Mouse (Mus musculus): ENCODE data around the gene Ube2j1. TPM values are rescaled to one million over a fixed set of nuclear protein-coding genes. Genes with fewer than 3 reads are reported as not detected.

Gene Ube2j1
- polyA plus RNA-seq, 1 experiment, result 19.1 TPM

DNA sequence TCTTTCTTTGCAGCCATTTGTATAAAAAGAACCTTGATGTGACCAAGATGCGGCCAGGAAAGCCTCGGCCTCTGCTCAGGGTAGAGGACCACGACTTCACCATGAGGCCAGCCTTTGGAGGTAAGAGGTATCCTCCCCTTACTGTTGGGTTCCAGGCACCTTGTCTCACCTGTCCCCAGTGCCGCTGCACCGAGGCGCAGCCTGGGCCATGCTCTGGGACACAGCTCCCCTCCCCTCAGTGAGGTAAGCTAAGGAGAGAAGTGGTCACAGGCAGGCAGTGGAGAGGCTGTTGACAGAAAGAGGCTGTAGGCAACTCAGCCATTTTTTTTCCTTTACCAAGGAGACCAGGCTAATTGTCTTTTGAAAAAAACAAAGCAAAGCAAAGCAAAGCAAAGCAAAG is 40.1 kb downstream of the Ube2j1 start:
- Histone ChIP-seq H3K4me1 (ENCODE audit: control insufficient read depth, insufficient read depth, low read length) (no peaks in the 10 kb centered on the region), H3K4me3 (ENCODE audit: insufficient read depth, low read depth, low read length) (no peak overlapping the region), H3K27ac (ENCODE audit: insufficient read depth, low read depth, low read length) (no peak overlapping the region), H3K27me3 (replicated peaks; ENCODE audit: control insufficient read depth, insufficient read depth, low read length) (no peaks in the 10 kb centered on the region), H3K36me3 (ENCODE audit: control insufficient read depth, insufficient read depth, low read length) (no peaks in the 10 kb centered on the region)
- DNase-seq, result no peak
- 92% methylated on average over 6 of the region's 6 CpGs for WGBS
- TF ChIP-seq CTCF (conservative IDR thresholded peaks at IDR 0.05; ENCODE audit: insufficient read depth, insufficient read length, low read depth, low read length) (no peak), POLR2A (IDR thresholded peaks at IDR 0.05; ENCODE audit: low read depth, low read length) (no peak)

DNA sequence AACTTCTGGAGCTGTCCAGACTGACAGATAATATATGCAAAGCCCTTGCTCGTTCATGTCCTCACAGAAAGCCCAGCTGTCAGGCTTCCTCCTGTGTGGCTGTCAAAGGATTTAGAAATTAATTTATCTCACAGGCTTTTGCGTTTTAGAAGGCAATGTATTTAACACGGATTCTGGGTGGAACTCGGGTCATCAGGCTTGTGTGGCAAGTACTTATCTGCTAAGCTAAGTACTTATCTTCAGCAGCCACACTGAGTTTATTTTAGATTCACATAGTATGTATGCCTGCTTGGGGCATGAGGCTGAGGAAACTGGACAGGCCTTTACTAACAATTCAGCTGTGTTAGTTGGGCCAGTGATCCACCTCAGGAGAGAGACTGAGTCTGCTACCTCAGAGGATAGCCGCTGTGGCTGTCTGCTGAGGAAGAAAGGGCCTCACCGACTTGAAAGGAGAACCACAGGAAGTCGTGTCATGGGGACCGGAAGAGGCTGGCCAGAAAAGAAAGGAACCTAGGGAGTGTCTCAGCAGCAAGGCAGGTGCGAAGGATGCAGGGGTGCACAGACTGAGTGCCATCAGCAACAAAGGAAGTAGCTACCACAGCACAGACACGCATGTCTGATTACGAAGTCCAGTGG is 41.4 kb downstream of the Ube2j1 start:
- Histone ChIP-seq H3K27ac (ENCODE audit: insufficient read depth, low read depth, low read length) (no peak overlapping the region), H3K4me1 (ENCODE audit: control insufficient read depth, insufficient read depth, low read length) (no peaks in the 10 kb centered on the region), H3K4me3 (ENCODE audit: insufficient read depth, low read depth, low read length) (no peak overlapping the region), H3K27me3 (replicated peaks; ENCODE audit: control insufficient read depth, insufficient read depth, low read length) (no peaks in the 10 kb centered on the region), H3K36me3 (ENCODE audit: control insufficient read depth, insufficient read depth, low read length) (no peaks in the 10 kb centered on the region)
- WGBS, result 60% methylated on average over 11 of the region's 11 CpGs
- no peak for TF ChIP-seq CTCF (conservative IDR thresholded peaks at IDR 0.05; ENCODE audit: insufficient read depth, insufficient read length, low read depth, low read length)
- TF ChIP-seq POLR2A (IDR thresholded peaks at IDR 0.05; ENCODE audit: low read depth, low read length), result no peak
- no peak for DNase-seq

DNA sequence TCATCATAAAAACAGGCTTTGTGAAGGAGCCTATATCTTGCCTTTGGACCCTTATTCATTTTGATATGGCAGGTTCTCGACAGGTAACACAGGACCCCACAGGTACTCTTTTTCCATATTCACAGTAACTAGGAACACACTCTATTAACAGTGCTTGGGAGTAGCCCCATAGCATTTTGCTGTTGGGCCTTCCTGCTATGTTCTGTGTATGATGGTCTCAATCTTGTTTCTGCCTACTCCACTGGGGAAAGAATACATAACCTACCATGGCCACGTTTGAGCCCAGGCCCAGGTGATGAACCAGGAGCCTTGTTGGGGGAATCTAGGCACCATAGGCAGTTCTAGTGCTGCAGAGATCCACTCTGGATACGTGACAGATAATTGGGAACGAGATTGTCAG is 43.2 kb downstream of the Ube2j1 start:
- Histone ChIP-seq H3K36me3 (ENCODE audit: control insufficient read depth, insufficient read depth, low read length) (no peaks in the 10 kb centered on the region), H3K27me3 (replicated peaks; ENCODE audit: control insufficient read depth, insufficient read depth, low read length) (no peaks in the 10 kb centered on the region), H3K4me1 (ENCODE audit: control insufficient read depth, insufficient read depth, low read length) (no peaks in the 10 kb centered on the region), H3K27ac (ENCODE audit: insufficient read depth, low read depth, low read length) (no peak overlapping the region), H3K4me3 (ENCODE audit: insufficient read depth, low read depth, low read length) (no peak overlapping the region)
- 84% methylated on average over 4 of the region's 4 CpGs for WGBS
- TF ChIP-seq CTCF (conservative IDR thresholded peaks at IDR 0.05; ENCODE audit: insufficient read depth, insufficient read length, low read depth, low read length) (no peak), POLR2A (IDR thresholded peaks at IDR 0.05; ENCODE audit: low read depth, low read length) (no peak)
- no peak for DNase-seq

DNA sequence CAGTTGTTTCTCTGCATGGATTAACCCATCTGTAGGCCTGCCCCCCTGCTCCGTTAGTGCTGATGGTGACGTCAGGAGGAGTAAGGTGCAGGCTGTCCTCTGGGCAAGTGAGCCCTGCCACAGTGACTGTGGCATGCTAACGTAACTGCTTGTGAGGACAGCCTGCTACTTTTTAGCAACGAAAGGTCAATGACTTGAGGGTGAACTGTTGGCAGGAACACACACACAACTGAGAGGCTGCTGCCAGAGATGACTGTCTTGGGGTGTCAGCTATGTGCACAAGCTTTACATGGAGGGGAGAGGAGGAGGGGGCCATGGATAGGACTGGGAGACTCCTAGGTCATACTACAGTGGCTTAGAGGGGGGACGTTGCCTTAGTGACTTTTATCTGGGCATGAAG is 43.6 kb downstream of the Ube2j1 start:
- no peak overlapping the region for H3K4me3 ChIP-seq (ENCODE audit: insufficient read depth, low read depth, low read length)
- H3K27ac ChIP-seq (ENCODE audit: insufficient read depth, low read depth, low read length), result no peak overlapping the region
- no peaks in the 10 kb centered on the region for H3K4me1 ChIP-seq (ENCODE audit: control insufficient read depth, insufficient read depth, low read length)
- TF ChIP-seq CTCF (conservative IDR thresholded peaks at IDR 0.05; ENCODE audit: insufficient read depth, insufficient read length, low read depth, low read length), result no peak
- WGBS, result 64% methylated on average over 5 of the region's 5 CpGs
- H3K36me3 ChIP-seq (ENCODE audit: control insufficient read depth, insufficient read depth, low read length), result no peaks in the 10 kb centered on the region
- H3K27me3 ChIP-seq (replicated peaks; ENCODE audit: control insufficient read depth, insufficient read depth, low read length), result no peaks in the 10 kb centered on the region
- DNase-seq, result no peak

DNA sequence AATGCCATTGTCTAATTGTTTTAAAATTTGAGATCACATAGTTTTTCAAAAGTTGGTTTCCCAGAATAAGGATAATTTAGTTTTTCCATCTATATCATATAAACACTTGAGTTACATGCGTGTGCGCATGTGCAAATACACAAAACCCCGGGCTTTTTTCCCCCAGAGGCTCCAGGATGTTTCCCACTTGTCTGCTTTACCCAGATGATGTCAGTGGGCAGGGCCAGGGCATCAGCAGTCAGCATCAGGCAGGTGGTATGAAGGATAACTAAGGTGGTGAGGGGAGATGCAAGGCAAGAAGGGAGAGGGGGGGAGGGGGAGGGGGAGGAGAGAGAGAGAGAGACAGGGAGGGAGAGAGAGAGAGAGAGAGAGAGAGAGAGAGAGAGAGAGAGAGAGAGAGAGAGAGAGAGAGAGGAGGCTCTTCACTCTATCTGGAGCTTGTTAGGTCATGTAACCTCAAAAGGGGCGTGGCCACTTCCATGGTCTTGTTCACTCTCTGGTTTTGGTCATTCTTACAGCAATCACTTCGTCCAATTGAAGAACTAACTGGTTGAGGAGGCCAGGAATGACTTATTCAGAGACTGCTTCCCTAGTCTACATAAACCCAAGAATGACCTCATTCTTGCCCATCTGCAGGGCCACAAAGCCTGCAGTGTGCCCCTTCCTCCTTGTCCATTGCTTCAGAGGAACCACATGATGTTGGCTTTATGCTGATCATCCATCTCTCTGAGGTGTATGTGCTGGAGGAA is 44.7 kb downstream of the Ube2j1 start:
- H3K27me3 ChIP-seq (replicated peaks; ENCODE audit: control insufficient read depth, insufficient read depth, low read length), result no peaks in the 10 kb centered on the region
- H3K4me3 ChIP-seq (ENCODE audit: insufficient read depth, low read depth, low read length), result no peak overlapping the region
- DNase-seq, result peak; percentile 18
- no peak overlapping the region for H3K27ac ChIP-seq (ENCODE audit: insufficient read depth, low read depth, low read length)
- 92% methylated on average over 5 of the region's 5 CpGs for WGBS
- TF ChIP-seq POLR2A (IDR thresholded peaks at IDR 0.05; ENCODE audit: low read depth, low read length) (no peak), CTCF (conservative IDR thresholded peaks at IDR 0.05; ENCODE audit: insufficient read depth, insufficient read length, low read depth, low read length) (no peak)
- no peaks in the 10 kb centered on the region for H3K4me1 ChIP-seq (ENCODE audit: control insufficient read depth, insufficient read depth, low read length)
- no peaks in the 10 kb centered on the region for H3K36me3 ChIP-seq (ENCODE audit: control insufficient read depth, insufficient read depth, low read length)

DNA sequence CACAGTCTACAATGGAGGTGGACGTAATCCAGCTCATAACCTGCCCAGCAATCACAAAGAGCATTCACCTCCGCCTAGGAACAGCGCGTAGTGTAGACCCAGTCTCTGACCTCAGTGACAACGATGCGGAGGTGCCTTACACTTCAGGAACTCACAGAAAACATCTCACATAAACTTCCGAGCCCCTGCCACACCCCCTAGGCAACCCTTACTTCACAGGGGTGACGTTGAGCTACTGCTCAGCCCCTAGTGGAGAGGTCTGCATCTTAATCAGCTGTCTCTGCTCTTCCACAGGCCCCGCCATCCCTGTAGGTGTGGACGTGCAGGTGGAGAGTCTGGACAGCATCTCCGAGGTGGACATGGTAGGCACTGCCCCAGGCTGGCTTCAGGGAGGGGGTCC is 45.9 kb downstream of the Ube2j1 start:
- Histone ChIP-seq H3K36me3 (ENCODE audit: control insufficient read depth, insufficient read depth, low read length) (no peaks in the 10 kb centered on the region), H3K4me1 (ENCODE audit: control insufficient read depth, insufficient read depth, low read length) (no peaks in the 10 kb centered on the region), H3K27me3 (replicated peaks; ENCODE audit: control insufficient read depth, insufficient read depth, low read length) (no peaks in the 10 kb centered on the region), H3K4me3 (ENCODE audit: insufficient read depth, low read depth, low read length) (no peak overlapping the region), H3K27ac (ENCODE audit: insufficient read depth, low read depth, low read length) (no peak overlapping the region)
- 76% methylated on average over 11 of the region's 11 CpGs for WGBS
- DNase-seq, result no peak
- TF ChIP-seq POLR2A (IDR thresholded peaks at IDR 0.05; ENCODE audit: low read depth, low read length) (no peak), CTCF (conservative IDR thresholded peaks at IDR 0.05; ENCODE audit: insufficient read depth, insufficient read length, low read depth, low read length) (no peak)

DNA sequence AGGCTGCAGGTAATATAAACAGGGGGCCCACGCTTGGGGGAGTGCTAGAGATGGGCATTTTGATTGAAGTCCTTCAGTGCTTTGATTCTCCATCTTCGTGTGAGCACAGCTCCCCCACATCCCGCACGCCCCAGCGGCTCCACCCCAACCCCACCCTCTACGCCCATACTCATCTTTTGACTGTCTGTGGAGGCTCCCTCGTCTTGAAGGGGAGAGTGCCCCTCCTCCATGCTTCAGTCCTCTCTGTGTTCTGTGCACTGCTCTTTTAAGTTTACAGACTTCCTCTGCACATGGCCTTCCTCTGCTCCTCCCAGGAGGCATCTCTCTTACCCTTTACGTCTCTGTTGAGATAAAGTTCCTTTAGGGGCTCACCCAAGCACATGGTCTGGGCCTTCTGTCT is 46.5 kb downstream of the Ube2j1 start:
- 42% methylated on average over 8 of the region's 8 CpGs for WGBS
- no peak overlapping the region for H3K27ac ChIP-seq (ENCODE audit: insufficient read depth, low read depth, low read length)
- H3K36me3 ChIP-seq (ENCODE audit: control insufficient read depth, insufficient read depth, low read length), result no peaks in the 10 kb centered on the region
- no peaks in the 10 kb centered on the region for H3K4me1 ChIP-seq (ENCODE audit: control insufficient read depth, insufficient read depth, low read length)
- no peak overlapping the region for H3K4me3 ChIP-seq (ENCODE audit: insufficient read depth, low read depth, low read length)
- DNase-seq, result no peak
- no peaks in the 10 kb centered on the region for H3K27me3 ChIP-seq (replicated peaks; ENCODE audit: control insufficient read depth, insufficient read depth, low read length)
- TF ChIP-seq POLR2A (IDR thresholded peaks at IDR 0.05; ENCODE audit: low read depth, low read length) (no peak), CTCF (conservative IDR thresholded peaks at IDR 0.05; ENCODE audit: insufficient read depth, insufficient read length, low read depth, low read length) (no peak)
